Mouse (Mus musculus) liver, embryonic 14.5 days (tissue): ENCODE results near the gene Mkrn2. TPM values are rescaled to one million over a fixed set of nuclear protein-coding genes. Genes with fewer than 3 reads are reported as not detected.
"Not testable (repeated sequence)": the region's sequence is repeated elsewhere in the genome, so short reads cannot be mapped to it uniquely, and the experiment has no call there.

Source experiments
- ATAC-seq: fragments of 200-750 bp; cut with Nextera tagmentation; 2 replicates; pipeline ENCODE4 v1.8.0; 2017; ENCODE audit warnings: moderate number of reproducible peaks, mild to moderate bottlenecking, moderate library complexity; ENCODE audit not compliant: insufficient read depth
- DNase-seq, 3 experiments: peaks; one replicate each; pipeline ENCODE4 v3.0.0-alpha.2; 2012 to 2013; ENCODE audit warnings: low read depth in 3 of 3, low spot score in 3 of 3
- H3K27ac ChIP-seq: fragments of 300-500 bp; sonication (generic); 2 replicates; pipeline ENCODE4 v1.5.1; 2014; ENCODE audit warnings: moderate library complexity, mild to moderate bottlenecking, control low read depth, inconsistent platforms
- H3K27me3 ChIP-seq: fragments of 300-500 bp; sonication (generic); 2 replicates; pipeline ENCODE4 v1.6.1; 2014; ENCODE audit warnings: mild to moderate bottlenecking, low read length, moderate library complexity; ENCODE audit not compliant: control insufficient read depth, insufficient read depth
- H3K36me3 ChIP-seq: fragments of 300-500 bp; sonication (generic); replicated peaks from 2 replicates; pipeline ENCODE4 v1.6.1; 2014; ENCODE audit warnings: low read depth; ENCODE audit not compliant: control insufficient read depth, insufficient read depth
- H3K4me1 ChIP-seq, 2 experiments: fragments of 200-500 bp in 1 of 2; fragments of 300-500 bp in 1 of 2; sonication (generic) in 1 of 2; replicated peaks; 2 replicates each; pipeline ENCODE4 v1.6.1; 2012 to 2014; ENCODE audit warnings: antibody characterized with exemption in 1 of 2, inconsistent platforms in 1 of 2, low read length in 1 of 2; ENCODE audit not compliant: control insufficient read depth in 2 of 2, insufficient read depth in 2 of 2
- H3K4me2 ChIP-seq: fragments of 300-500 bp; sonication (generic); 2 replicates; pipeline ENCODE4 v1.6.1; 2014; ENCODE audit warnings: low read depth, mild to moderate bottlenecking, control low read depth, moderate library complexity
- H3K4me3 ChIP-seq, 2 experiments: fragments of 200-500 bp in 1 of 2; fragments of 300-500 bp in 1 of 2; sonication (generic) in 1 of 2; 2 replicates each; pipeline ENCODE4 v1.5.1; 2012 to 2014; ENCODE audit warnings: low read depth in 2 of 2, low read length in 2 of 2, mild to moderate bottlenecking in 2 of 2, control low read depth in 1 of 2, inconsistent platforms in 1 of 2, moderate library complexity in 1 of 2; ENCODE audit not compliant: insufficient read depth in 1 of 2
- H3K9ac ChIP-seq: fragments of 300-500 bp; sonication (generic); replicated peaks from 2 replicates; pipeline ENCODE4 v1.6.1; 2014; ENCODE audit warnings: mild to moderate bottlenecking, control low read depth, moderate library complexity
- H3K9me3 ChIP-seq: fragments of 300-500 bp; sonication (generic); 2 replicates; pipeline ENCODE4 v1.6.1; 2016; ENCODE audit warnings: low read length, mixed read lengths; ENCODE audit not compliant: control insufficient read depth
- CTCF ChIP-seq: IDR thresholded peaks from 2 replicates; pipeline ENCODE4 v1.5.1; 2016; ENCODE audit warnings: antibody characterized with exemption, low read depth, control low read depth
- EP300 ChIP-seq: IDR thresholded peaks from 2 replicates; pipeline ENCODE4 v1.6.1; 2016; ENCODE audit warnings: antibody characterized with exemption, low read depth
- WGBS: fragments of 180-500 bp; shearing (Covaris S2); extraction: QIAGEN DNeasy Blood & Tissue Kit; methylation state at CpG from one replicate; pipeline ENCODE4 v1.1.7; 2014; ENCODE audit not compliant: insufficient replicate concordance; 5-methylcytosine and 5-hydroxymethylcytosine counted together
- polyA plus RNA-seq, 2 experiments: library from polyadenylated mRNA; depleted of rRNA in 1 of 2; stranded (reverse) in 1 of 2; unstranded in 1 of 2; fragments of >200 nt; fragmentation: Nextera tagmentation in 1 of 2; extraction: Ambion mirVana in 1 of 2; gene quantifications; 2 replicates each; pipeline versions ENCODE4 v1.2.1 to v1.2.3; 2012 to 2014

Mkrn2 gene
- polyA plus RNA-seq, 2 experiments, result 8.9 to 9.4 TPM

DNA sequence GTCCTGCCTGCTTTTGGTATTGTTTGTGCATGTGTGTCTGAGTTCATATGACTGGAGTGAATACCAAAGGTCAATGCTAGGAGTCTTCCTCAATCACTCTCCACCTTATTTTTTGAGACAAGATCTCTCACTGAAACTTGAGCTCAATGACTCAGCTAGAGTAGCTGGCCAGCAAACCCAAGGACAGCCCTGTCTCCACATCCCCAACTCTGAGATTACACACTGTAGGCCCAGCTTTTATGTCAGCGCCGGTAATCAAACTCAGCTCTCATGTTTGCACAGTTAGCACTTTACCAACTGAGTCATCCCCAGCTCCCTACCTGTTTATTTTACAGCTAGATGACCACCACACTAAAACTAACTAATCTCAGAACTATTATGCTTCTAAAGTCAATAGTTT lies 32.3 kb downstream of the Mkrn2 start:
- ATAC-seq (no peak), DNase-seq (no peak)
- Histone ChIP-seq H3K36me3 (peaks cover 40% of the 10 kb centered on the region), H3K27me3 (no peaks in the 10 kb centered on the region), H3K9ac (no peak overlapping the region), H3K4me3 (no peak overlapping the region), H3K27ac (no peak overlapping the region), H3K9me3 (no peaks in the 10 kb centered on the region), H3K4me2 (no peak overlapping the region), H3K4me1 (no peaks in the 10 kb centered on the region)
- TF ChIP-seq EP300 (no peak), CTCF (no peak)
- WGBS, result 87% methylated on average over 2 of the region's 2 CpGs

DNA sequence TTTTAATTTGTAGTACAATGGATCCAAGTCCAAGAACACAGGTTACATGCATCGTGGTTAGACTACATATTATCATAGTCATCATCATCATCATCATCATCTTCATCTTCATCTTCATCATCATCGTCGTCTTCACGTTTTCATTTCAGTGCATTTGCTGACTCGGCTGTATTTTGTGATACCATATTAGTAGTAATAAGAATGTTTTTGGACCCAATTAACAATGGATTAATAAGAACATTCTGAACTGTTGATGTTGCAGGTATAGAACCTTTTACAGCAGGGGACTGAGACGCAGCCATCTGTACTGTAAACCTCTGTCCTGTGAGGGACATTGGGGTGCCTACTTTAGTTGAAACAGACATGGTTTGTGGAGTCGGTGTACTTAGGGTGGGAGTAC lies 36.5 kb downstream of the Mkrn2 start:
- H3K4me1 ChIP-seq, H3K9me3 ChIP-seq, DNase-seq, H3K9ac ChIP-seq, ATAC-seq, H3K4me3 ChIP-seq, H3K27me3 ChIP-seq, H3K4me2 ChIP-seq, H3K27ac ChIP-seq: not testable (repeated sequence)
- 83% methylated on average over 7 of the region's 7 CpGs for WGBS
- H3K36me3 ChIP-seq, result peaks cover 29% of the 10 kb centered on the region

DNA sequence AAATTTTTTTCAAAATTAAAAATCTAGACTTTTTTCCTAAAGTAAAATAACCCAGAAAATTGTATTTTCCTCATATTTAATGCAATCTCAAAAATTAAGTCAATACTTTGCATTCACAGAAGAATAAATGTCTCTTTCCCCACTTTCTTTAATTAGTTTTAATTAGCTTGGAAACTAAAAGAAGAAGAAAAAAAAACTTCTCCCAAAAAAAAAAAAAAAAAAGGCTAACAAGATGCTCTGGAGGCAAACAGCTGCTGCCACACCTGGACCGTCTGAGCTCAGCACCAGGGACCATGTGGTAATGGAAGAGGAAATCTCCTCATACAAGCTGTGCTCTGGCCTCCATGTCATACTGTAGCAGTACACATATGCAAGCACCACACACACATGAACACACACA lies 41.6 kb downstream of the Mkrn2 start:
- Histone ChIP-seq H3K9me3 (no peaks in the 10 kb centered on the region), H3K4me1 (peaks cover 1 to 6% of the 10 kb centered on the region in 2 experiments), H3K4me2 (no peak overlapping the region), H3K27ac (no peak overlapping the region), H3K36me3 (peaks cover 4% of the 10 kb centered on the region; the same call in 1 of the 2 replicates), H3K27me3 (no peaks in the 10 kb centered on the region), H3K9ac (no peak overlapping the region), H3K4me3 (no peak overlapping the region)
- 76% methylated on average over 1 of the region's 1 CpGs for WGBS
- no peak for DNase-seq
- no peak for ATAC-seq
- TF ChIP-seq EP300 (no peak), CTCF (no peak)

DNA sequence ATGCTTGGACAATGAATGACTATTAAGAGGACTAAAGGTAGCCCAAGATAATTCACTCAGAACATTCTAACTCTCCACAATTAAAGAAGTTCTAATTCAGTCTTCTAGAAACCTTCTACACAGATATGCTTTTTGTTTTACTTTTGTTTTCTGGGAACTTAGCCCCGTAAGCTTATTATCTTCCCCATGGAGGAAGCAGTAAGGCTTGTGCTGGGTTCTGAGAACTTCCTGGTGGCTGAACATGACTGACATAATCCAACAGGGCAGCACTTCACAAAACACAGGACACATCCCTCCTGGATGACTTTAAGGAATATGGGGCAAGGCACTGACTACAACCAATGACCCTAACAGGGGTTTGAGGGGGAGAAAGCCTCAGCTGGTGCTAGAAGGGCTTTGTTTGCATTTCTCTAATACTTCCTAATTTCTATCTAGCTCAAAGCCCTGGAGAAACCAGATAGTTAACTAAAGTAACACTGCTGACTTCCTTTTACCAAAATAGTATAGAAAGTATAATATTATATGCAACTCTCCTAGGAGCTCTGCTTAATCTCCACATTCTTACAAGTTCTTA lies 48.2 kb downstream of the Mkrn2 start:
- no peak for ATAC-seq
- peak overlapping the region; percentile 58; the same call in 1 of the 2 replicates for H3K27ac ChIP-seq
- H3K9me3 ChIP-seq, result no peaks in the 10 kb centered on the region
- H3K36me3 ChIP-seq, result no peaks in the 10 kb centered on the region
- H3K4me3 ChIP-seq, result no peak overlapping the region
- WGBS, result 26% methylated on average over 1 of the region's 1 CpGs
- DNase-seq, result no peak
- H3K9ac ChIP-seq, result no peak overlapping the region; the same call in 1 of the 2 replicates
- H3K4me1 ChIP-seq, result peaks cover 43 to 50% of the 10 kb centered on the region in 2 experiments
- H3K27me3 ChIP-seq, result no peaks in the 10 kb centered on the region
- peak overlapping the region; percentile 34 for H3K4me2 ChIP-seq
- TF ChIP-seq CTCF (no peak), EP300 (no peak)

DNA sequence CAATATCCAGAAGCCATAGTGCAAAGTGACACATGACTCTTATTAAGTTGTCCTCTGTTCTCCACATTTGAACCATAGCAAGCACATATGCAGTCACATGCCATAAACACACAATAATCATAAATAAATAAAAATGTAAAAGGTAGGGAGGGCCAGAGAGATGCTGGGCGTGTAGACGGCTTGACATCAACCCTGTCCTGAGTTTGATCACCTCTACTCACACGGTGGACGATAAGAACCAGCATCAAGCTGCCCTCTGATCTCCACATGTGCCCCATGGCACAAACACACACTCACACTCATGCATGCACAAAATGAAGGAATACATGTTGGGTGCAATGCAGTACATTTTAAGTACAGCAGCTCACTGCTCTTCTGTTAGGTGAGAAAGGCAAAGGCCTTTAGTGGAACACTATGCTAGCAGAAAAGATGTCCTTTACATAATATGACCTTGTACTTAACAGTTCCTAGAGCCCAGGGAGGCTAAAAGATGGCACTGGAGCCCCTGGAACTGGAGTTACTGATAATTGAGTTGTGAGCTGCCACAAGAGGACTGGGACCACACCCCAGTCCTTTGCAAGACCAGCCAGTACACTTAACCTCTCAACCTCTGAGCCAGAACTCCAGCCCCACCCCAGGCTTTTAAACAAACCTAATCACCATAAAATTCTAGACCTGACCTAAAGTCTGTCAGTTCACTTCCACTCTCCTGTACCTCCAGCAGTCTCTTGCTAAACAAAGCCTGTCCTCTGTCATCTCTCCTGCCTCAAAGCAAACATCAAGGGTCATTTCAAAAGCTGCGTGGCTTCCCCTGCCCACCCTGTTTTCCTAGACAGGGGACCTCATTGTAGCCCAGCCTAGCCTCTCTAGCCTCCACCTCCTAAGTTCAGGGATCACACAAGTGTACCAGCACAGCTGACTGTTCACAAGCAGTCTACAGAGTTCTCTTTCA lies 49.0 kb downstream of the Mkrn2 start:
- Histone ChIP-seq H3K27ac (peak overlapping the region; percentile 57), H3K9me3 (no peaks in the 10 kb centered on the region), H3K4me1 (peaks cover 45 to 53% of the 10 kb centered on the region in 2 experiments), H3K27me3 (no peaks in the 10 kb centered on the region), H3K4me2 (peak overlapping the region; percentile 34), H3K9ac (no peak overlapping the region; the same call in 1 of the 2 replicates), H3K36me3 (no peaks in the 10 kb centered on the region), H3K4me3 (no peak overlapping the region)
- 14% methylated on average over 5 of the region's 5 CpGs for WGBS
- peak; percentile 90 for ATAC-seq
- peak; percentile 63 to 74 (median 65) for DNase-seq
- TF ChIP-seq EP300 (no peak), CTCF (no peak)
